Mouse (Mus musculus): Measurements from ENCODE around the gene Fuz.
A peak's percentile ranks its signal among the peaks of the same experiment; 100 is the strongest.

Gene Fuz

DNA sequence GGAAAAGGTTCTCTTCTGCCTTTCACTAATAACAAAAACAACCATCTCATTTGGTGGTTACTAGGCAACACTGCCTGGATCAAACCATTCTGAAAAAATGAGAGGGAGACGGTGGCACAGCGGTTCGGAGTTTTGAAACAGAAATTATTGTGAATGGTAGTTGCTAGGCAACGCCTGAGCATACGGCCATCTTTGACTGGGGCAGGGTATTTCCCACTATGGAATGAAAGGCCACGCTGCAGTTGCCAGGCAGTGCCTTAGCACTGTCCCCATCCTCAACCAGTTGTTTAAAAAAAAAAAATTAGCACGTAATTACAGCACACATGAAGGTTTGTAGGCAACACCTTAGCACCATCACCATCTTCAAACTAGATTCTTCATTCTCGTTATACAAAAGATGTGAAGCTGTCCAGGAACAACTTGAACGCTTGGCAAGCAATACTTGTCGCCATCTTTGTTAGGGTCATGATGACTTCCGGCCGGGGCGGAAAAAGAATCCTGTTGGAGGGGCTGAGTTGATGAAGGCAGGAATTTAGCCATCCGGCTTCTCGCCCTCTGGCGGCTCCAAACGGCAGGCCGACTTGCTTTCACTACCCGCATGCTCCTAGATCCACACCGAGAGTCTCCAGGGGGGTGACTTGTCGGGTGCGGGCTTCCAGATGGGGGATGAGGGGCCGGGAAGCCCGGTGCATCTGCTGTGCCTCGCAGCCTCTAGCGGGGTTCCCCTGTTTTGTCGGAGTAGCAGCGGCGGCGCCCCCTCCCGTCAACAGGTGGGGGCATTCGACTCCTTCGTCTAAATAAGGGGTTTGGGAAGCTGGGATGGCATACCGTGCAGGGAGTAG is at the start of gene Fuz:
Gene Fuz (plus strand): TSS at position 487 of the 842 bp plus-strand sequence.
- DNase-seq, result peak; percentile 95

DNA sequence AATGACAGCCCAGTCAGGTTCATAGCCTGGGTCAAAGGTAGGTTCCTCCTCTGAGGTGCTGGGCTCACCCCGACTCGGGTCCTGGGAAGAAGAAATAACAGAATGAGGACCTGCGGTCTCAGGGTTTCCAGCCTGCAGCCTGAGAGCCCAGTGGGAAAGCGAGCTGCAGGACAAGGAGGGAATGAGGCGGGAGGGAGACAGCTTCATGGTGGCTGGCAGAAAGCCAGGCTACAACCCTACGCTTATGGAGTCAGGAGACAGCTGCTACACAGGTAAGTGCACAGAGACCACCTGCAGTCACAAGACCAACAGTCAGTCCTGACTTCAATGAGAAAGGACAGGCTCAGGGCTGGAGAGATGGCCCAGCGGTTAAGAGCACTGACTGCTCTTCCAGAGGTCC is 49.1 kb upstream of the Fuz start:
- peak; percentile 73 for DNase-seq

GRCm38 (mm10) chr7:44847772-44848171 is 48.1 kb upstream of the Fuz start:
- DNase-seq, result peak; percentile 79

DNA sequence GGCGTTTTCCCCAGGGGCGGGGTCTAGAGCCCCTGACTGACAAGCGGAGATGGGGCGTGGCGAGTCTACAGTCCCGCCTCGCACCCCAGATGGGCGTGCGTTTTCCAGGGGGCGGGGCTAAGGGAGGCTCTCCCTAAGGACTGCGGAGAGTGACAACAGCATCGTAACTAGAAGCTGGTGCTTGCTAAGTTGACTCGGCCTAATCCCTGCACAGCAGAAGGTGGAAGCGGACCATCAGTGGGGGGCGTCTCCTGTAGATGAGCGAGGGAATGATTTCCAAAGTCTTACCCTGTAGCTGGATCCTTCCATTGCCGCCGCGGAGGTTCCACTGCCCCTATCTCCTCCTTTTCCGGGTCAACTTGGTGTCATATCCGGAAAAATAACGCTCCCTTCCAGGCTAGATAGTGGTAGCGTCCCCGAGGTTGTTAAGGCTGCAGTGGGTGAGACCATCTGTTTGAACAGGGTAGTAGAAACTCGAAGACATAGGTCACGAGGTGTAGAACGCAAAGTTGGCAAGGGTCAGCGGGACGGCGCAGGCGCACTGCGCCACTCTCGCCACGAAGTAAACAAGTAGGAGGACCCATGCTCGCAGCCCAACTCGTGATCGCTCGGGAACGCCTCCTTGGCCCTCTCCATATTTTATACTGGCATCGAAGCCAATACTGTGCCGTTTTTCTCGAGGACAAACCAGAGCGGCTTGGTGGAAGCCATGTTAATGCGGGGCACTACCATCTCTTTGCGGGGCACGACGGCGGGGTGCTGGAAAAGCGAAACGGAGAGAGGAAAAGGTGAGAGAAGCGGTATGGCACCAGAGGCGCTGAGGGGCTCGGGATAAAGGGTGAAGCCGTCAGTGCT is 47.1 kb upstream of the Fuz start, which contains the start of the genes Akt1s1 and Tbc1d17:
Gene Akt1s1 (plus strand): TSS at position 431 of the 855 bp plus-strand sequence.
Gene Tbc1d17 (minus strand): TSS at position 519 of the 855 bp plus-strand sequence.
- peak; percentile 100 for DNase-seq

DNA sequence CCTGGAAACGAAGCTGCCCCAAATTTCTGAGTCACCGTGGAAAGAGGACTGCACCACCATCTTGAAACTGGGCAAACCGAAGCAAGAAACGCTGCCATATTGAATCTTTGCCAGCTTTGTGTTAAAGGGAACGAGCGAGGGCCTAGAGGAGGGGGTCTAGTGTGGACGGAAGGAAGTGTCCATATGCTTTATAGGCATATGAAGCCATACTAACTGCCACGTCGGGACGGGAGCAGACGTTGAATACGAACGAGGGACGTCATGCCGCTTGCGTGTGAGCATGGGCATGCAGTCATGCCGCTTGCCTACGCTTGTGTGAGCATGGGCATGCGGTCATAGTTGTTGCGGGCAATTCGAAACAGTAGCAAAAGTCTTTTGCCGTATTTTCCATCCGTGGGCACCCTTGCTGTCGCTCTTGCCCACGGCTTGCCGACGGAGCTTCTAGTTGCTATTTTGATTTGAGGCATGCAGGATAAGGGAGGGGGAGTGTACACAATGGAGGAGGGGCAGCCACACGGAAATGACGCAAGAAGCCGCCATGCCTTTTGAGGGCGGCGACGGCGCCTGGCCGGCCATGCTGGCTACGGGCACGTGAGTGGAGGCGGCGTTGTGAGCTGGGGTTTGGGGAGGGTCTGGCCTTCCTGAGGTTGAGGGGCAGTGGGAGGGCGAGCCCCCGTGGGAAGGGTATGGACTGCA is 46.3 kb upstream of the Fuz start:
- peak; percentile 95 for DNase-seq

GRCm38 (mm10) chr7:44850146-44850545 is 45.7 kb upstream of the Fuz start:
- DNase-seq, result no peak

DNA sequence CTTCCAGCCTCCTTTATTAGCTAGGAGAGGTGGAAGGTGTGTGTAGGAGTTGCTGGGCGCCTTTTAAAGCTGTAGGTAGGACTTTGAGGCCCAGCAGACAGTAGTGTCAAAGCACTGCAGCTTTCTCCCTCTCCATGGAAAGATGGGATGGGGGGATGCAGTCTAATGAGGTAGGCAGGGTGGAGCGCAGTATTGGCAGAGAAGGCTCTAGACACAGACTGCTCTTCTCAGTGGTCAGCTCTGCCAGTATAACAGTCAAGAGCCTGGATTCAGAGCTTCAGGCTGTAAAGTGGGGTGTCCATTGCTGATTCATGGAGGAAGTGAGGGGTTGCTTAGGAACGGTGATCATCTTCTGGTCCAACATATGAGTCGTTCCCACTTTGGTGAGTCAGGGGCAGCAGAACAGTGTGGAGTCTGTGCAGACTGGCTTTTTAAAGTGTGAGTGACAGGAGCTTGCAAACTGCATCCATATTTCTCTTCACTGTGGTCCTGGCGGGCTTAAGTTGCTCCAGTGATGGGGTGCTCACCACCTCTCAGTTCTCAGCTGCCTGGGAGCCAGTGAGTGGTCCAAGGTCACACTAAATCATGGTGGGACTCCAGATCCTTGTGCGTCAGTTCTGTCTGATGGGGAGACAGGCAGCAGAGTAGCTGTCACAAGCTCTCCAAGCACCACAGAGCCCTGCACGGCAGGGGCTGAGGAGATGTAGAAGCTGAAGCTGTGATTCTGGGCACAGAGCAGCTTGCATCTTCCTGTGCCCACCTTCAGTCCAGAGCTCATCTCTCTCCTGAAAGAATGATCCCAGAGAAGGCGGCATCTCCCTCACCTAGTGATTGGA is 44.9 kb upstream of the Fuz start:
- peak; percentile 58 for DNase-seq

DNA sequence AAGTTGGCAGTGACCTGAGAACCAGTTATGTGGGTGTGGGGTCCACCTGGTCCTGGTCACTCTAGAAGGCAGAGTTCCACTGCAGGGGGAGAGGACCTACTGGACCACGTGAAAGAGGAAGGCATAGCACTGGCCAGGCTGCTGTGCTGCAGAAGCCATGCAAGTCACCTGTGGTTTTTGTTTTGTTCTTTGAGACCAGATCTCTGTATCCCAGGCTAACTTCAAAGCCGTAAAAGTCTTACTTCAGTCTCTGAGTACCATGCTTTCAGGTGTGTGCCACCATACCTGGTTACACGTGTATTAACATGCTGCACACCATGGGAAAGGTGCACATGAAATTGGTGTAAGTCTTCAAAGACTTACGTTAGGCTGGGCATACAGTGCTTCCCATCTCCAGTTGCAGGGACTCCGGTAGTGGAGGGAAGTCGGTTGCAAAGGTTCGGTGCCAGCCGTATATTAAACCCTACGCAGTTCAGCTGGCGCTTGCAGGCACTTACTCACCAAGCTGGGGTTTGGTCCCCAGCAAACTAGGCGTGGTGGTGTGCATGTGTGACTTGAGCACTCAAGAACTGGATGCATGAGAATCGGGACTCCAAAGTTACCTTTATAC is 44.1 kb upstream of the Fuz start:
- DNase-seq, result peak; percentile 63

GRCm38 (mm10) chr7:44852259-44853027 is 43.4 kb upstream of the Fuz start:
- DNase-seq, result peak; percentile 70

DNA sequence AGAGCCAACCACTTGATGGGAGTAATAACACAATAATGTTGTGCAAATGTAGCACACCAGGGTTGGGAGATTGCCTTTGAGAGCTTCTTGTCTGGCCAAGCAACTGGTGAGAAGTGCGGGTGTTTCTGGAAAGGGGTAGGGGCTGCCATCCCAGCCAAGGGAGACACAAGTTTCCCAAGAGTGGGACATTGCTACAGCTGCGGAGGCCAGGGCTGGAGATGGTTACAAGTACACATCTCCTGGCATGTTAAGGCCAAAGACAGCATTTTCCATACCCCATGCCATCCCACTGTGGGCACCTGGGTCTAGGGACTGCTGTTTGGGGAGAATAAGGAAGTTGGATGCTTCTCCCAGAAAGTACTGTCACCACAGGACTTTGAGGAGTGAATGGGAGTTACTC is 42.8 kb upstream of the Fuz start:
- peak; percentile 68 for DNase-seq

- peak; percentile 75 for DNase-seq
Observed at GRCm38 (mm10) chr7:44853596-44854355, 42.1 kb upstream of the Fuz start.

DNA sequence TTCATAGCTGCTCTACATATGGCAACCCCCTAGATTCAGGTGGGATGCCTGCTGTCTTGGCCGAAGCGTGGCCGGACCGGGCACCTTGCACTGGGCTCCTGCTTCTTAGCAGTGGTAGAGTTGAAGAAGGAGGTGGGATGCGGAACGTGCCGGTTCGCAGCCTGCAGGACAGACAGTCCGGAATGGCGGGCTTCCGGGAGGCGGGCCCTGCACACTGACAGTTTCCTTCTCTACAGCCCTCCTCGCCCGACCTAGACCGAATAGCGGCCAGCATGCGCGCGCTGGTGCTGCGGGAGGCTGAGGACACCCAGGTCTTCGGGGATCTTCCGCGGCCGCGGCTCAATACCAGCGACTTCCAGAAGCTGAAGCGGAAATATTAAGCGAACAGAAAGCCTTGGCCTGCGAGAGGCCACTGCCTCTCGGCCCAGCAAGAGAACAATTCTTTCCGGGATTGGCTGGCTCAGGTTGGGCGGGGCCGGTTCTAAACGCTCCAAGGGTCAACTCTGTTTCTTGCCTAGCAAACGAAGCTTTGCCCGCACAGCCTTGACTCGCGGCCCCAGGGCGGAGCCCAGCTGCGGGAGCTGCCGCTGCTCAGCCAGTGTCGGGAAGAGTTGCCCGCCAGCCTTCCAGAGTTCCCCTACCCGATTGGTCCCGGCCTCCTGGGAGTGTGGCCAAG is 41.4 kb upstream of the Fuz start:
- DNase-seq, result peak; percentile 86

GRCm38 (mm10) chr7:44855036-44855435 is 40.8 kb upstream of the Fuz start:
- no peak for DNase-seq

- DNase-seq, result peak; percentile 52
Observed at GRCm38 (mm10) chr7:44856265-44856916, 39.5 kb upstream of the Fuz start.

DNA sequence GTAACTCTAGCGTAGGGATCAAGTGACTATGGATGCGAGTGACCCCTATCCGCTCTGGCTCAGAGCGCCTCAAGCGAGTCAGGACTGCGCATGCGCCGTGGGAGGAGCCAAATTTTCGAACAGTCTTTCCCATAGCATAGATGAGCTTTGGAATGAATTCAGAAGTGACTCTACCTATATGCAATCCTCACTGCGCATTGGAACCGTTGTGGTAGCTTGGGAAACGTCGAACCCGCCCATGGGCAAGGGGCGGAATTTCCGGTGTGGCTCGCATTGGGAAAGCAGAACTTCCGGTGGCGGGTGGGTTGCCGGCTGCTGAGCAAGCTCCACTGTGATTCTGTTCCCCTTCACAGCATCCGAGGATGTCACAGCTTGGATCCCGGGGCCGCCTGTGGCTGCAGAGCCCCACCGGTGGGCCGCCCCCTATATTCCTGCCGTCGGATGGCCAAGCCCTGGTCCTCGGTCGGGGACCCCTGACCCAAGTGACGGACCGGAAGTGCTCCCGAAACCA is 38.8 kb upstream of the Fuz start, which contains the start of gene Pnkp:
Gene Pnkp (plus strand): TSS at position 98 of the 511 bp plus-strand sequence.
- DNase-seq, result peak; percentile 89

DNA sequence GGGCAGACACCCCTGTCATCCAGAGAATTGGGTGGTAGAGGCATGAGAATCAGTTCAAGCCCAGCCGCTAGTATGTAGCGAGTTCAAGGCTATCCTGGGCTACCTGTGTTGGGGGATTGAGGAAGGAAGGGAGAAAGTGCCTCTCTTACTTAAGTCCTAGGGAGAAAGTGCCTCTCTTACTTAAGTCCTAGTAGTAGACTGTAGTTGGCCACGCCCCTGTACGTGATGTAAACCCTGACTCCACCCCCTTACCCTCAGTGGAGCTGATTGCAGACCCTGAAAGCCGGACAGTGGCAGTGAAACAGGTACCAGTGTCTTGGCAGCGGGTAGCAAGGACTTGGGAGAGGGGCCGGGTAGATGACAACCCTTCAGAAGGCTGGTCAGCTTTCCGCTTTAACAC is 38.0 kb upstream of the Fuz start:
- peak; percentile 74 for DNase-seq

GRCm38 (mm10) chr7:44859896-44860295 is 36.0 kb upstream of the Fuz start:
- DNase-seq, result peak; percentile 68
